Mouse (Mus musculus) urinary bladder, postnatal 25 days (tissue): ENCODE measurements around the gene Med12l.

Experiments
- DNase-seq: peaks from one replicate; pipeline ENCODE4 v3.0.0; 2022; ENCODE audit warnings: low spot score

Med12l gene

GRCm38 (mm10) chr3:59248031-59248430, 242.4 kb downstream of the Med12l start:
- DNase-seq = no peak

- no peak for DNase-seq
Observed at GRCm38 (mm10) chr3:59250454-59250853, 244.8 kb downstream of the Med12l start.

GRCm38 (mm10) chr3:59257740-59258664, 252.4 kb downstream of the Med12l start:
- DNase-seq = no peak

DNA sequence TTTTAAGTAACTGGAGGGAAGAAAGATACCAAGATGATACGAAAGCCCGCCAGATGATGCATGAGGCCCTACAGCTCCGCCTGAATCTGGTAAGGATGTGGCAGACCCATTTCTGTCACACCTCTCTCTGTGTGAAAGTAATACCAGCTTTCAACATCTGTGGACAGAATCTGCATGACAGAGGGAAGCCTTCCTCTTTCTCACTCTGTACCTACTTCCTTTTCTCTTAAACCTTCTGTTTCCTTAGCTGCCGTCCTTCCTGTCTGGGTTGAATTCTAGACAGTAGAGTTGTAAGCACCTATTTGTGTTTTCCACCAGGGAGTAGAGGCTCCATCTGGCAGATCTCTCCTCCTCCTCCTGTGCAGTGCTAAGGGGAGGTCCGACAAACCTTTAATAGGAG, 255.1 kb downstream of the Med12l start:
- DNase-seq = no peak

DNA sequence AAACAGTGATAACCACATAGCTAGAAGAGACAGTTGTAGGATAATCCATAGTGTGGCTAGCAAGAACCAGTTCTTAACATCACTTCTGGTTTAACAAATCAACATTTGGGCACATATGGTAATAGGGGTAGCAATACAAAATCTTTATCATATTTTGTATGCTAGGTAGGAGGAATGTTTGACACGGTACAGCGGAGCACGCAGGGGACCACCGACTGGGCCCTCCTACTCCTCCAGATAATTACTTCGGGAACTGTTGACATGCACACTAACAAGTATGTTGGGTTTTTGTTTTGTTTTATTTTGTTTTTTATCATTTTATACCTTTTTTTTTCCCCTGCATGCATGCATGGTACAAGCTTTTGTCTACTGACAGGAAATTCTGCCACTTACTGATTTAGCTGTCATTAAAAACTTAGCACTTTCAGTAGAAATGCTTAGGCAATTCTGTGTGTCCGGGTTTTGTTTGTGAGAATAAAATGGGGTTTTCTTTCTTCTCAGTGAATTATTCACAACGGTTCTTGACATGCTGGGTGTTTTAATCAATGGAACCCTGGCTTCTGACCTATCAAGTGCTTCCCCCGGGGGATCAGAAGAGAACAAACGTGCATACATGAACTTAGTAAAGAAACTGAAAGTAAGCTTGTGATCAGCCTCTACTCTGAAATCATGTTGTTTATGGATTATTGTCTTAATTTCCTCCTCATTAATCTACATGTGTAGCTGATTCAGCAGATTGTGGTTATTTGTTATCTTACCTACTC, 256.3 kb downstream of the Med12l start:
- DNase-seq = no peak

GRCm38 (mm10) chr3:59262704-59263103, 257.1 kb downstream of the Med12l start, which contains the start of gene P2ry12:
P2ry12 (minus strand) TSS chr3:59262871.
- no peak for DNase-seq

- DNase-seq = no peak
Observed at GRCm38 (mm10) chr3:59263417-59263816, 257.8 kb downstream of the Med12l start.

DNA sequence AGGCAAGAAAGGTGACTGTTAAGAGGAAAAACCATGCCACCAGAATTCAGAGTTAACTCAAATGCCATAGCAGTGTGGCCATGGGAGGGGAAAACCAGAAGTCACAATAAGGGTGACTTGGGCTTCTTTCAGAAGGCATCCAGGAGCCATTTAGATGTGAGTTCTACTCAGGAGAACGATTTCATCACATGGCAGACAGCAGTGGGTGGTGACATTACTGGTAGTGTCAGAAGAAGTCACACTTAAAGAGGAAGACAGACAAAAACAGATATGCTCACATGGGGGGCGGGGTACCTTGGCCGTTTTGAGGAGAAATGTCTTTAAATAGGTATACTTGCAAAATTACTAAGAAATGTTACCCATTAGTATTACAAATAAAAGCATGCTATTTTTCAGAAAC, 258.4 kb downstream of the Med12l start:
- no peak for DNase-seq

DNA sequence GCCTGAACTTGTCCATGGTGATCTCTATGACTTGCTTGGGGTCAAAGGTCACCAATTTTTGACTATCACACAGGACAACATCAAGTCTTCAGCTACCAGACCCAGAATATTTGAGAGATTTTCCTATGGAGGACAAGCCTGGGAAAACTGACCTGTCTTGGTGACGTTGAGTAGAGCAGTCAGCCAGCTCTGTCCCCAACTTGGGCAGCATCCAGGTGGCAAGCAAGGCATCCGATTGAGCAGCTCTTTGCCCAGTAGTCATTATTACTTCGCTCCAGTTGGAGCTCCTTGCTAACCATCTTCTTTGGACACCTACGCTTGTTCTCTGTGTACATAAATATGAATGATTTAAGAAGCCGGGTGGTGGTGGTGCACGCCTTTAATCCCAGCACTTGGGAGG, 265.2 kb downstream of the Med12l start:
- DNase-seq = no peak

- DNase-seq = no peak
Observed at GRCm38 (mm10) chr3:59277502-59278253, 272.1 kb downstream of the Med12l start.

GRCm38 (mm10) chr3:59278254-59278533, 272.6 kb downstream of the Med12l start:
- no peak for DNase-seq

DNA sequence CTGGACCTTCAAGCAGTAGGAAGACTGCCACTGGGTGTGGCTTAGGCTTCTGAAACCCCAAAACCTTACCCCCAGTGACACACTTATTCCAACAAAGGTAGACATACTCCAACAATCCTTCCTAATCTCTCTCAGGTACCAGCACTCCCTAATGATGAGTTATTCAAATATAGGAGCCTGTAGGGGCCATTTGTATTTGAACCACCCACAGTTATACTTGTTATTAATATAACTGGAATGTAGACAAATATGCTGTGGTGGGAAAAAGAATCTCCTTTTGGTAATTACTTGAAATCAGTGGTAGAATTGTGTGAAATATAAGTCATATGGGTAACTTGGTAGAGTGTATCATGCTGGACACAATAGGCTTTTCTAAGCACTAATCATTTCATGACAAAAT, 273.0 kb downstream of the Med12l start:
- no peak for DNase-seq

- DNase-seq = no peak
Observed at GRCm38 (mm10) chr3:59290551-59290950, 284.9 kb downstream of the Med12l start.

- DNase-seq = no peak
Observed at GRCm38 (mm10) chr3:59293437-59294199, 288.0 kb downstream of the Med12l start.

DNA sequence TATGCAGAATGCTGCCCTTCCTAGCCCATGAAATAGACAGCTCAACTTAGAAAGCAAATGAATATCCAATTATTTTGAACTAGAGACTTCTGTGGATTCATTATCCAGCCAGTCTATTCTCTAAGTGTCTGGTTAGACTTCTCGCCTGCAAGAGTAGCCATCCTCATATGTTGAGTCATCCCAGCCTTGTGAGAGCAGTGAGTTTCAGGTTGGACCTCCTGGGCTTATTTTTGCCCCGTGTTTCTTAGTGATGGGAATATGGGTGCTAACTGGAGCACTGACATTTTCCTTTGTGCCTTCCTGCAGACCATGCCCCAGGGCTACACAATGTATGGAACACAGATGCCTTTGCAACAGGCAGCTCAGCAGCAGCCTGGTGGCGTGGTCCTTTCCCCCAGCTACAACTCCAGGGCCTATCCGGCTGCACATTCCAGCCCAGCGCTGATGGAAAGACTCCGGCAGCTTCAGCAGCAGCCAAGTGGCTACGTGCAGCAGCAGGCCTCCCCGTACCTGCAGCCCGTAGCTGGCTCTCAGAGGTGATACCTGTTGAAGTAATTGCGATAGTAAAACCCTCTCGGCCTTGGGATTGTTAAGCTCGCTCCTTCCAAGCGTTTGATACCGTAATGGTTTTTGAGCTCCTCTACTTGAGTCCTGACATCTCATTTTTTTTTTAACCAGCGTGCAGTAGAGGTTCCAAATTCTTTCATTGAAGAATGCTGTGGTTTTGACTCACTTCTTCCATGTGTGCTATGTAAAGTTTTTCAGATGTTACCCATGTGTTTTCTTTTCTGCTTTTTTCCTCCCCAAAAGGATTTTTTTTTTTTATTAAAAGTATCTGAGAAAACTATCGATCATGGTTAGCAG, 290.3 kb downstream of the Med12l start:
- no peak for DNase-seq

- no peak for DNase-seq
Observed at GRCm38 (mm10) chr3:59296563-59297130, 291.0 kb downstream of the Med12l start.

GRCm38 (mm10) chr3:59297653-59298052, 292.0 kb downstream of the Med12l start:
- DNase-seq = no peak

DNA sequence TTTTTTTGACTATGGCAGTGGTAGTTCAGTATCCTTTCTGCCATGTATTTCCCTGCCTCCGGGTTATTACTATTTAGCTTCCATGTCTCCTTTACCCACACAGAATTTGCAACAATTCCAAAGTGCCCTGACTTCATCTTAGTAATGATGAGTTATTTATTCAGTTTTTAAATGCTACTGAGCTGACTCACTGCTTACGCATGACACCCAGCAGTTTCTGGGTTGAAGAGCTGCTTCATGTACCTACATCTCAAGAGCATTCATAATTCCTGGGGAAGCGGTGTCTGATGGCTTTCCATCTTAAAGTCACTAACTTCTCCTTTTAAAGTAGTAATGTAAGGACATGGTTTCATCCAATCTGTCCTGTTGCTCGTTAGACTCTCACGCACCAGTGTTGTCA, 299.3 kb downstream of the Med12l start:
- DNase-seq = no peak

DNA sequence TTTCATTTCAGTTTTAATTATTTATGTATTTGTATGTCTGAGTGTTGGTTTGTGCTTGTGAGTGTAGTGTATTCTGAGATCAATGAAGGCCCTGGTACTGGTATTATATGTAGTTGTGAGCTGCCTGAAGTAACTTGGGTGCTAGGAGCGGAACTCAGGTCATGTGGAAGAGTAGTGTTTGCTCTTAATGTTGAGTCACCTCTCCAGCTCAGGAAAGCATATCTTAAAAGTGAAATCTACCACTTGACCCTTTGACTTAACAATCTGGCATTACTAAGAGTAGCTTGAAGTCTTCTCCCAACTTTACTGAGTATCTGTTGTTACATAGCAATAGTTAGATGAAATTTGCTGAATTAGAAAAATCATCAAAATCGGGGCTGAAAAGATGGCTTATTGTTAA, 299.9 kb downstream of the Med12l start:
- DNase-seq = no peak

DNA sequence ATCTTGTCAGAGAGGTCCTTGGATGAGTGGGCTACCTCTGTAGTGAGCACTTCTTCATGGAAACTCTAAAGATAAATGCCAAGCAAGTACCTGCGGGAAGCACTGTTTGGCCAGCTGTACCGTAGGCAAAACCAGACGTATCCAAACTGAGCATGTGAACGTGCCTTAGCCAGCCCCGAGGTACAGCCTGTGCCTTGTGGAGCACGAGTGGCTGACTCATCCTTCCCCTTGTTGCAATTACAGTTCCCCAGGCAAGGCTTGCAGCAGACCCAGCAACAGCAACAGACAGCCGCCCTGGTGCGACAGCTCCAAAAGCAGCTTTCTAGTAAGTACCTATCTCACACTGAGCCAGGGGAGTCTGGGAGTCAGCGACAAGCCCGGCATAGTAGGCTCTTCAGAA, 307.0 kb downstream of the Med12l start:
- DNase-seq = no peak

DNA sequence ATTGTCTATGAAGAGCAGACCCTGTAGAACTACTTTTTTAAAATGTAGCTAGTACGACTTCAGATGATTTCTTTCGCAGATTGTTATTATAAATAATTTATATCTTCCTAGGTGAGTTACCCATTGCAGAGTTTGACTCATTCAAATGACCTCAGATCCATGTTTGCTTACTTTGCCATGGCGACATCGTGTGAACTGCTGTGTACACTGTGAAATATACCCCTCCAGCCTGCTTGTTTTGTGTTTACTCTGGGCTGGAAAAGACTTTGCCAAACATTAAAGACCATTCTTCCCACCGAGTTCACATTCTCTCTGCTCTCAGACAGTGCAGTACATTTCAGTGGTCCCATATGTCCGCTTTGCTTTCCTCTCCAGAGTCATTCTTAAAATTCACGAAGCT, 310.5 kb downstream of the Med12l start:
- no peak for DNase-seq
